Mouse (Mus musculus) embryonic facial prominence, embryonic 11.5 days (tissue): ENCODE results near the gene Dip2b. TPM values are rescaled to one million over a fixed set of nuclear protein-coding genes. Genes with fewer than 3 reads are reported as not detected.

Experiments used
- ATAC-seq: fragments of 200-750 bp; cut with Nextera tagmentation; replicated peaks from 2 replicates; pipeline ENCODE4 v1.8.0; 2017; ENCODE audit warnings: low read depth; ENCODE audit not compliant: insufficient number of reproducible peaks, low FRiP score, low TSS enrichment
- DNase-seq: peaks from one replicate; pipeline ENCODE4 v3.0.0-alpha.2; 2015; ENCODE audit warnings: low spot score
- H3K27ac ChIP-seq: fragments of 300-500 bp; sonication (generic); replicated peaks from 2 replicates; pipeline ENCODE4 v1.5.1; 2014; ENCODE audit warnings: mild to moderate bottlenecking, low read depth, low read length, control low read depth
- H3K27me3 ChIP-seq: fragments of 300-500 bp; sonication (generic); 2 replicates; pipeline ENCODE4 v1.6.1; 2014; ENCODE audit warnings: mild to moderate bottlenecking, low read length, moderate library complexity, mixed read lengths; ENCODE audit not compliant: control insufficient read depth, insufficient read depth
- H3K36me3 ChIP-seq: fragments of 300-500 bp; sonication (generic); replicated peaks from 2 replicates; pipeline ENCODE4 v1.6.1; 2014; ENCODE audit warnings: low read depth, mild to moderate bottlenecking, low read length, moderate library complexity, mixed read lengths; ENCODE audit not compliant: control insufficient read depth, insufficient read depth
- H3K4me1 ChIP-seq: fragments of 300-500 bp; sonication (generic); 2 replicates; pipeline ENCODE4 v1.6.1; 2014; ENCODE audit warnings: low read length, mixed read lengths; ENCODE audit not compliant: control insufficient read depth, insufficient read depth
- H3K4me2 ChIP-seq: fragments of 300-500 bp; sonication (generic); 2 replicates; pipeline ENCODE4 v1.6.1; 2014; ENCODE audit warnings: low read depth, mild to moderate bottlenecking, control low read depth, low read length, moderate library complexity
- H3K4me3 ChIP-seq: fragments of 300-500 bp; sonication (generic); 2 replicates; pipeline ENCODE4 v1.5.1; 2014; ENCODE audit warnings: low read depth, low read length, control low read depth
- H3K9ac ChIP-seq: fragments of 300-500 bp; sonication (generic); replicated peaks from 2 replicates; pipeline ENCODE4 v1.6.1; 2014; ENCODE audit warnings: mild to moderate bottlenecking, control low read depth, low read length
- H3K9me3 ChIP-seq: fragments of 300-500 bp; sonication (generic); replicated peaks from 2 replicates; pipeline ENCODE4 v1.6.1; 2016; ENCODE audit warnings: mild to moderate bottlenecking, low read length, inconsistent platforms, mixed read lengths; ENCODE audit not compliant: control insufficient read depth
- WGBS: fragments of 180-500 bp; shearing (Covaris S2); extraction: QIAGEN DNeasy Blood & Tissue Kit; methylation state at CpG from one replicate; pipeline ENCODE4 v1.1.7; 2014; 5-methylcytosine and 5-hydroxymethylcytosine counted together
- polyA plus RNA-seq: library from polyadenylated mRNA; unstranded; fragments of >200 nt; fragmentation: Nextera tagmentation; extraction: Ambion mirVana; gene quantifications from 2 replicates; pipeline ENCODE4 v1.2.1, GENCODE M21; 2014

Gene Dip2b
- polyA plus RNA-seq, 1 experiment from 2014 or later = 15.4 TPM

- H3K4me1 ChIP-seq = no peaks in the 10 kb centered on the region
These were observed 198.5 kb downstream of the Dip2b start for GRCm38 (mm10) chr15:100236952-100237351.

DNA sequence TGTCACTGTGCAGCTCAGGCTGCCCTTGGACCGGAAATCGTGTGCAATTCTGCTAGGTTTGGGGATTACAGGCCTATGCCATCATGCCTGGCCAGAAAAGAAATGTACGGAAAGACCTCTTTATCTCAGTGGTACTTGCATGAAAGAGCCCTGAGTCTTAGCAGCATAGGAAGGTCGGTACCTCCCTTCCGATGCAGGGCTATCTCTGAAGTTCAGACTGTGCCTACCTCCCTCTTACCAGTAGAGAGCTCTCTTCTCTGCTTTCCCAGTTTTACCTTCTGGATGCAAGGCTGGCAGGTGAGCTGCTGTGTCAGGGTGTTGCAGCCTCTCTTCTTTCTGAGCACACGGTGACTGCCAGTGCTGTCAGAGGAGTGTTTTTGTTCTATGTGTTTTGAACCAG is 203.3 kb downstream of the Dip2b start:
- peaks cover 3% of the 10 kb centered on the region for H3K36me3 ChIP-seq

More at GRCm38 (mm10) chr15:100236952-100237351, 198.5 kb downstream of the Dip2b start:
- no peak for DNase-seq
- 91% methylated on average over 6 of the region's 6 CpGs for WGBS
- Histone ChIP-seq H3K9me3 (no peaks in the 10 kb centered on the region), H3K36me3 (no peaks in the 10 kb centered on the region; the same call in none of the 2 replicates), H3K4me2 (no peak overlapping the region), H3K9ac (no peak overlapping the region), H3K27me3 (no peaks in the 10 kb centered on the region), H3K27ac (no peak overlapping the region), H3K4me3 (no peak overlapping the region)
- ATAC-seq = no peak

DNA sequence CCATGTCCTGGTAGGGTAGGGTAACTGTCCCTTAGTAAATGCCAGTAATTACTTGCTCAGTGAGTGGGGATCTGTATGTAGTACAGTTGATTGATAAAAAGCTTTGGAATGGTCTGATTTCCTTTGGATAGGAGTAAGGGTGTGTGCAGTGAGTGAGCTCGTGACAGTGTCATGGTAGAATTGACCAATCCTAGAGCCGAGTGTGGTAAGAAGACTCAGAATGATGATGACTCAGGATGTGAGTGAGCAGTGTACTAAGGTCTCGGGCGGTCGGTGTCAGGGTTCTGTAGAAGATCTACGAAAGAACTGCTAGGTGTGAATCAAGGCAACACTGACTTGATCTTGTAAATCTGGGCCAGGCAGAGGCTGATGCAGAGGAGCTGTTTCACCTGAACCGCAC is 207.5 kb downstream of the Dip2b start:
- Histone ChIP-seq H3K4me1 (no peaks in the 10 kb centered on the region), H3K4me2 (no peak overlapping the region), H3K27ac (no peak overlapping the region), H3K27me3 (no peaks in the 10 kb centered on the region), H3K36me3 (peaks cover 3% of the 10 kb centered on the region), H3K9ac (no peak overlapping the region), H3K4me3 (no peak overlapping the region), H3K9me3 (no peaks in the 10 kb centered on the region)
- no peak for DNase-seq
- no peak for ATAC-seq
- WGBS = 95% methylated on average over 7 of the region's 7 CpGs

More for the DNA sequence above, 203.3 kb downstream of the Dip2b start:
- DNase-seq = no peak
- H3K4me2 ChIP-seq = no peak overlapping the region
- H3K4me3 ChIP-seq = no peak overlapping the region
- H3K4me1 ChIP-seq = no peaks in the 10 kb centered on the region
- no peak overlapping the region for H3K27ac ChIP-seq
- ATAC-seq = no peak
- H3K9ac ChIP-seq = no peak overlapping the region
- WGBS = 92% methylated on average over 6 of the region's 6 CpGs
- no peaks in the 10 kb centered on the region for H3K9me3 ChIP-seq
- no peaks in the 10 kb centered on the region for H3K27me3 ChIP-seq

GRCm38 (mm10) chr15:100247296-100247695 is 208.8 kb downstream of the Dip2b start:
- no peak for ATAC-seq

GRCm38 (mm10) chr15:100248665-100249433 is 210.4 kb downstream of the Dip2b start:
- peaks cover 3% of the 10 kb centered on the region for H3K36me3 ChIP-seq
- no peak for ATAC-seq

More at GRCm38 (mm10) chr15:100247296-100247695, 208.8 kb downstream of the Dip2b start:
- Histone ChIP-seq H3K27ac (no peak overlapping the region), H3K9ac (no peak overlapping the region), H3K4me2 (no peak overlapping the region), H3K36me3 (peaks cover 3% of the 10 kb centered on the region), H3K4me3 (no peak overlapping the region), H3K9me3 (no peaks in the 10 kb centered on the region), H3K4me1 (no peaks in the 10 kb centered on the region), H3K27me3 (no peaks in the 10 kb centered on the region)
- 93% methylated on average over 9 of the region's 9 CpGs for WGBS
- DNase-seq = no peak

GRCm38 (mm10) chr15:100251153-100251780 is 212.8 kb downstream of the Dip2b start:
- ATAC-seq = no peak
- Histone ChIP-seq H3K27ac (no peak overlapping the region), H3K9ac (no peak overlapping the region), H3K4me3 (no peak overlapping the region), H3K9me3 (no peaks in the 10 kb centered on the region), H3K4me2 (no peak overlapping the region), H3K36me3 (peaks cover 4% of the 10 kb centered on the region), H3K27me3 (no peaks in the 10 kb centered on the region), H3K4me1 (no peaks in the 10 kb centered on the region)
- 90% methylated on average over 6 of the region's 6 CpGs for WGBS
- no peak for DNase-seq

More at GRCm38 (mm10) chr15:100248665-100249433, 210.4 kb downstream of the Dip2b start:
- Histone ChIP-seq H3K27me3 (no peaks in the 10 kb centered on the region), H3K4me1 (no peaks in the 10 kb centered on the region), H3K4me3 (no peak overlapping the region), H3K9me3 (no peaks in the 10 kb centered on the region), H3K4me2 (no peak overlapping the region), H3K9ac (no peak overlapping the region), H3K27ac (no peak overlapping the region)
- WGBS = 96% methylated on average over 6 of the region's 6 CpGs
- DNase-seq = no peak

- peaks cover 13% of the 10 kb centered on the region for H3K36me3 ChIP-seq
- H3K27ac ChIP-seq = no peak overlapping the region
- no peaks in the 10 kb centered on the region for H3K9me3 ChIP-seq
- H3K4me2 ChIP-seq = no peak overlapping the region
- no peak overlapping the region for H3K9ac ChIP-seq
- WGBS = 90% methylated on average over 6 of the region's 6 CpGs
- DNase-seq (no peak), ATAC-seq (no peak)
- no peaks in the 10 kb centered on the region for H3K27me3 ChIP-seq
- no peak overlapping the region for H3K4me3 ChIP-seq
- no peaks in the 10 kb centered on the region for H3K4me1 ChIP-seq
These were observed 217.9 kb downstream of the Dip2b start for GRCm38 (mm10) chr15:100256386-100256785.

- no peaks in the 10 kb centered on the region for H3K27me3 ChIP-seq
- WGBS = 90% methylated on average over 5 of the region's 5 CpGs
- DNase-seq (no peak), ATAC-seq (no peak)
- H3K36me3 ChIP-seq = peaks cover 13% of the 10 kb centered on the region
- no peaks in the 10 kb centered on the region for H3K4me1 ChIP-seq
- H3K9me3 ChIP-seq = no peaks in the 10 kb centered on the region
- no peak overlapping the region for H3K27ac ChIP-seq
- H3K4me3 ChIP-seq = no peak overlapping the region
- no peak overlapping the region for H3K9ac ChIP-seq
- H3K4me2 ChIP-seq = no peak overlapping the region
These were observed 218.8 kb downstream of the Dip2b start for GRCm38 (mm10) chr15:100257305-100257704.
